Comparison of ENCODE assay signal across 27 mouse cellular contexts in the genomic region with DNA sequence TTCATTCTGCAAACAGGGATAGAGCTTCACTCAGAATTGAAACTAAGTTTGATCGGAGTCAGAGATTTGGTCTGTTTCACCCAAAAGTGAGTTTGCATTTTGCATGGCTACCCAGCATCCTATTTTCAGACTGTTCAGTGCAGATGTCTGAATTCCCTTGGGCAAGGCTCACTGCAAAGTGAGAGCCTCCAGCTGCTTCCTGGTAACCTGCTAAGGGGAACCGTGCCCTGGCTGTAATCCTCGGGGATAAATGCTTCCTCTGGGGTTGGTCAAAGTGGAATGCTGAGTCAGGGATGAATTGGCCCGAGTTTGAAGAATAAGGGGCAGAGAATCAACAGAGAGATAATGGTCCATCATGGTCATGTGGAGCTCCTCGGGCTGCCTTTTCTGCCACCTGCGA.
DNase-seq lines count a peak whose midpoint lies in the region; ATAC-seq and TF ChIP-seq lines count a peak whose summit lies in the region.
"Had no signal": no experiment of that assay in that cellular context is flagged by ENCODE, and none has a peak within 500 bp of the region (broad histone marks: within the 10 kb centered on the region; RNA-seq: fewer than 3 reads in every experiment).

No protein-coding gene starts in this region.

- TF ChIP-seq EP300 in CH12.LX (IDR thresholded peaks at IDR 0.05; ENCODE audit: low read length), result peak; percentile 66

- ATAC-seq in activated CD4-positive, CD25-positive, alpha-beta regulatory T cell, adult 4 months, result no peak
- ATAC-seq in kidney, embryonic 16.5 days (ENCODE audit: low FRiP score, low TSS enrichment), result no peak
- ATAC-seq: forebrain, embryonic 13.5 days; forebrain, embryonic 16.5 days; hindbrain, embryonic 16.5 days; Patski had no signal

- no peaks in the 10 kb centered on the region for H3K9me3 ChIP-seq in CH12.LX (replicated peaks; ENCODE audit: low read length)
- no peaks in the 10 kb centered on the region for H3K9me3 ChIP-seq in kidney, embryonic 16.5 days (ENCODE audit: low read length)
- H3K9me3 ChIP-seq: forebrain, embryonic 10.5 days; forebrain, embryonic 13.5 days; G1E; heart, embryonic 12.5 days; heart, embryonic 15.5 days; hindbrain, embryonic 10.5 days; hindbrain, embryonic 13.5 days had no signal

- H3K36me3 ChIP-seq in CH12.LX (replicated peaks in 1 of 2; ENCODE audit: control insufficient read depth in 1 of 2, insufficient read depth in 1 of 2, low read length in 1 of 2) (no peaks in the 10 kb centered on the region), myocyte (ENCODE audit: control insufficient read depth, insufficient read depth) (no peaks in the 10 kb centered on the region)
- H3K36me3 ChIP-seq in kidney, embryonic 16.5 days (ENCODE audit: insufficient read depth, low read length), result no peaks in the 10 kb centered on the region
- H3K36me3 ChIP-seq: forebrain, embryonic 10.5 days; G1E; heart, embryonic 12.5 days; heart, embryonic 15.5 days; hindbrain, embryonic 10.5 days; hindbrain, embryonic 13.5 days had no signal

- H3ac ChIP-seq in myocyte (ENCODE audit: control insufficient read depth, insufficient read length), result no peak overlapping the region

- no peak overlapping the region for H3K9ac ChIP-seq in CH12.LX (ENCODE audit: insufficient read depth, low read depth)
- no peak overlapping the region for H3K9ac ChIP-seq in kidney, embryonic 16.5 days (replicated peaks; ENCODE audit: low read length)
- H3K9ac ChIP-seq: forebrain, embryonic 13.5 days; heart, embryonic 12.5 days; heart, embryonic 15.5 days; hindbrain, embryonic 13.5 days had no signal

- TF ChIP-seq RAD21 in CH12.LX (IDR thresholded peaks at IDR 0.05; ENCODE audit: low read depth, low read length), result no peak

- in situ Hi-C loops in CH12.LX (cut with MboI; ENCODE audit: low pct_ligation_motif_present, low pct_unique_long_range_greater_than_20kb, low sequenced_read_pairs), result no loop called here

- no peaks in the 10 kb centered on the region for H3K4me1 ChIP-seq in lung, adult 2 months (ENCODE audit: control insufficient read depth, insufficient read depth, low read length)
- H3K4me1 ChIP-seq in CH12.LX (ENCODE audit: control insufficient read depth in 1 of 2, insufficient read depth in 2 of 2), result peaks cover 4 to 29% of the 10 kb centered on the region in 2 experiments
- H3K4me1 ChIP-seq in kidney, embryonic 16.5 days (ENCODE audit: insufficient read depth, low read length), result no peaks in the 10 kb centered on the region
- H3K4me1 ChIP-seq: forebrain, embryonic 10.5 days; forebrain, embryonic 13.5 days; heart, embryonic 12.5 days; heart, embryonic 15.5 days; hindbrain, embryonic 10.5 days had no signal

- WGBS in lung, adult 2 months, result 45% methylated on average over 6 of the region's 6 CpGs
- 63% methylated on average over 6 of the region's 6 CpGs for WGBS in kidney, embryonic 16.5 days

- no peak for TF ChIP-seq CTCF in lung, adult 2 months (IDR thresholded peaks at IDR 0.05; ENCODE audit: insufficient read depth, low read length)
- no peak for TF ChIP-seq CTCF in CH12.LX (conservative IDR thresholded peaks at IDR 0.05 in 1 of 2, IDR thresholded peaks at IDR 0.05 in 1 of 2; ENCODE audit: low read depth in 2 of 2, low read length in 2 of 2)

- H3K4me2 ChIP-seq in CH12.LX (ENCODE audit: insufficient read depth, low read depth, poor library complexity, severe bottlenecking), result peak overlapping the region; percentile 66
- peak overlapping the region; percentile 32 for H3K4me2 ChIP-seq in myocyte (ENCODE audit: low read depth)
- no peak overlapping the region for H3K4me2 ChIP-seq in kidney, embryonic 16.5 days (replicated peaks; ENCODE audit: low read depth, low read length)
- H3K4me2 ChIP-seq: forebrain, embryonic 13.5 days; heart, embryonic 12.5 days; heart, embryonic 15.5 days; hindbrain, embryonic 13.5 days had no signal

- no peak overlapping the region for H3K4me3 ChIP-seq in lung, adult 2 months (replicated peaks; ENCODE audit: extremely low read depth, low read depth, low read length)
- H3K4me3 ChIP-seq in CH12.LX (replicated peaks in 1 of 3; ENCODE audit: low read depth in 2 of 3, low read length in 2 of 3, poor library complexity in 1 of 3) (no peak overlapping the region), myocyte (no peak overlapping the region)
- no peak overlapping the region for H3K4me3 ChIP-seq in kidney, embryonic 16.5 days (ENCODE audit: low read length)
- H3K4me3 ChIP-seq: forebrain, embryonic 10.5 days; forebrain, embryonic 13.5 days; heart, embryonic 12.5 days; heart, embryonic 15.5 days; hindbrain, embryonic 10.5 days; hindbrain, embryonic 13.5 days had no signal

- peak; percentile 23 for DNase-seq in lung, postnatal 10 days
- DNase-seq in lung, adult 2 months, result no peak
- peak; percentile 21 for DNase-seq in lung, postnatal 36 days
- no peak for DNase-seq in lung, adult 18-20 months
- peak; percentile 66 for DNase-seq in CH12.LX (ENCODE audit: extremely low read depth)
- DNase-seq: adrenal gland, adult 8-10 months; adrenal gland, postnatal 25 days; cerebellum, adult 18-20 months; cerebellum, adult 9-10 months; cerebellum, postnatal 14 days; gastrocnemius, postnatal 10 days; gastrocnemius, postnatal 36 days; heart, postnatal 10 days; heart, postnatal 36 days had no signal

- TF ChIP-seq POLR2A in lung, adult 2 months (IDR thresholded peaks at IDR 0.05; ENCODE audit: borderline replicate concordance, extremely low read depth, low read depth, low read length), result no peak
- TF ChIP-seq POLR2A in CH12.LX (IDR thresholded peaks at IDR 0.05; ENCODE audit: low read depth, low read length) (no peak), myocyte (IDR thresholded peaks at IDR 0.05; ENCODE audit: insufficient read length, low read depth) (no peak)

- no peak overlapping the region for H3K27ac ChIP-seq in CH12.LX (ENCODE audit: insufficient read depth, low read depth)
- no peak overlapping the region for H3K27ac ChIP-seq in kidney, embryonic 16.5 days (ENCODE audit: low read length)
- H3K27ac ChIP-seq: forebrain, embryonic 10.5 days; forebrain, embryonic 13.5 days; heart, embryonic 15.5 days; hindbrain, embryonic 10.5 days; hindbrain, embryonic 13.5 days had no signal

- dilution Hi-C loops in CH12.LX (cut with MboI; ENCODE audit: extremely low pct_ligation_motif_present, extremely low pct_unique_long_range_greater_than_20kb, low sequenced_read_pairs), result no loop called here

- H3K27me3 ChIP-seq in CH12.LX (replicated peaks) (no peaks in the 10 kb centered on the region), myocyte (ENCODE audit: control insufficient read depth, insufficient read depth, insufficient read length) (no peaks in the 10 kb centered on the region)
- H3K27me3 ChIP-seq in kidney, embryonic 16.5 days (ENCODE audit: insufficient read depth, low read length), result no peaks in the 10 kb centered on the region
- H3K27me3 ChIP-seq: forebrain, embryonic 13.5 days; heart, embryonic 12.5 days; heart, embryonic 15.5 days; hindbrain, embryonic 13.5 days; Patski had no signal

- no peaks in the 10 kb centered on the region for H3K79me2 ChIP-seq in CH12.LX (replicated peaks; ENCODE audit: control insufficient read depth, extremely low read depth, insufficient read depth, poor library complexity, severe bottlenecking)
- H3K79me2 ChIP-seq in myocyte (ENCODE audit: control insufficient read depth, insufficient read depth), result no peaks in the 10 kb centered on the region

TF ChIP-seq in CH12.LX, 34 proteins besides CTCF, POLR2A, EP300 and RAD21 (continues in another document):
- TF ChIP-seq IRF4 (IDR thresholded peaks at IDR 0.05; ENCODE audit: low read depth, low read length) (0 out of 2 replicates have a peak, but pooled peaks have one; percentile 20), SIN3A (IDR thresholded peaks at IDR 0.05; ENCODE audit: low read length) (no peak), NELFE (IDR thresholded peaks at IDR 0.05; ENCODE audit: low read depth, low read length) (no peak), POLR2AphosphoS2 (IDR thresholded peaks at IDR 0.05; ENCODE audit: low read depth, low read length) (no peak), UBTF (IDR thresholded peaks at IDR 0.05; ENCODE audit: low read depth, low read length) (no peak), CHD1 (IDR thresholded peaks at IDR 0.05; ENCODE audit: low read depth, low read length) (no peak), KAT2A (IDR thresholded peaks at IDR 0.05; ENCODE audit: insufficient replicate concordance, low read length) (0 out of 2 replicates have a peak, but pooled peaks have one; percentile 53), MYC (IDR thresholded peaks at IDR 0.05; ENCODE audit: low read depth, low read length) (no peak), ZC3H11A (IDR thresholded peaks at IDR 0.05; ENCODE audit: low read depth, low read length) (no peak), ELF1 (IDR thresholded peaks at IDR 0.05; ENCODE audit: low read depth, low read length) (no peak), ZKSCAN1 (IDR thresholded peaks at IDR 0.05; ENCODE audit: borderline replicate concordance, low read depth, low read length) (no peak), ETS1 (conservative IDR thresholded peaks at IDR 0.05; ENCODE audit: low read depth, low read length) (peak; percentile 69), CHD2 (IDR thresholded peaks at IDR 0.05; ENCODE audit: low read length) (no peak), TBP (conservative IDR thresholded peaks at IDR 0.05; ENCODE audit: low read depth, low read length) (no peak)

TF ChIP-seq in myocyte, 11 proteins besides CTCF, POLR2A, EP300 and RAD21:
- no peak for TF ChIP-seq MYOG (IDR thresholded peaks at IDR 0.05; ENCODE audit: control insufficient read depth in 1 of 3, insufficient read depth in 1 of 3, insufficient read length in 2 of 3, low read depth in 2 of 3)
- no peak for TF ChIP-seq MAX (IDR thresholded peaks at IDR 0.05; ENCODE audit: low read depth)
- TF ChIP-seq MYOD1 (IDR thresholded peaks at IDR 0.05; ENCODE audit: control insufficient read depth in 1 of 3, insufficient read length in 2 of 3, low read depth in 2 of 3), result no peak
- TF ChIP-seq USF1 (IDR thresholded peaks at IDR 0.05; ENCODE audit: low read depth), result no peak
- no peak for TF ChIP-seq REST (IDR thresholded peaks at IDR 0.05; ENCODE audit: insufficient read depth, insufficient read length)
- TF ChIP-seq CEBPB (IDR thresholded peaks at IDR 0.05; ENCODE audit: insufficient read depth, poor library complexity, severe bottlenecking), result no peak
- TF ChIP-seq TCF12 (IDR thresholded peaks at IDR 0.05; ENCODE audit: insufficient read depth, poor library complexity, severe bottlenecking), result no peak
- TF ChIP-seq E2F4 (IDR thresholded peaks at IDR 0.05; ENCODE audit: insufficient read depth), result no peak
- no peak for TF ChIP-seq SRF (IDR thresholded peaks at IDR 0.05; ENCODE audit: control insufficient read depth, insufficient read length, low read depth)
- TF ChIP-seq TCF3 (IDR thresholded peaks at IDR 0.05; ENCODE audit: insufficient read length, low read depth), result no peak
- TF ChIP-seq POLR2AphosphoS2 (IDR thresholded peaks at IDR 0.05; ENCODE audit: insufficient read length, low read depth), result no peak

Comparison
In these comparisons a context has a peak if more than half of its experiments do, and no peak if none do; other contexts are left out.
1. DNase-seq: peak in lung, postnatal 10 days (single experiment), lung, postnatal 36 days (single experiment) and CH12.LX (single experiment); none in lung, adult 2 months (single experiment) and lung, adult 18-20 months (0 of 2).